Mouse (Mus musculus): ENCODE results near the gene Cbx7. TPM values are rescaled to one million over a fixed set of nuclear protein-coding genes. Genes with fewer than 3 reads are reported as not detected.
"Not testable (repeated sequence)": the region's sequence is repeated elsewhere in the genome, so short reads cannot be mapped to it uniquely, and the experiment has no call there.

Cbx7 gene
- total RNA-seq, 1 experiment from 2014 or later, result 3.4 TPM

DNA sequence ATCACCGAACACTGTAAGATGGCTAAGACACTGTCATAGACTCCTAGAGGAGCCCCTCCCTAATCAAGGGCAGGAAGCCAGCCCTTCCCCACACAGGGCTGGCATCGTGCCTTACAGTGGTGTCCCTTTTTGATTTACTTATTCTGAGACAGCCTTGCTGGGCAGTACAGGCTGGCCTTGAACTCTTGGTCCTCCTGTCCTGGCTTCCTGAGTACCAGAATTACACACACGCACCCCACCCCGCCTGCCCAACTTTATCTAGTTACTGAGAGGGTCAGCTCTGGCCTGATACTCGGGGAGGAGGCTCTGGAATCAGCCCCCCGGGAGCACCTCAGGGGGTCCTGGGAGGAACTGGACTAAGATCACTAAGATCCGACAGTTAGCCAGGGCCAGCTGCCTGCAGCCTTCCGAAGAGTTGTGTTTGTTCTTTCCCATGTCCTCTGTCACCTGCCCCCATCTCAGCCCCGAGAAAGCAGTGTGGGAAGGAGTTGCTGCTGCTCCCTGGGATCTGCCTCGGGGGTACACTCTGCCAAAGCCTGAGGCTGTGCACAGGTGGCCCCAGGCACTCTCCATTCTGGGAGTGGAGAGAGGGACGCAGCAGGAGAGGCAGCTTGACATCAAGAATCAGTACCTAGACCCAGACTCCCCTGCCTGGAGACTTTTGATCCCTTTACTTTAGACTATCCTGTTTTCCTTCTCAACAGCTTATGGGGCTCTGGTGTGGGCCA, 18.3 kb downstream of the Cbx7 start:
- no peak for ATAC-seq (replicated peaks; ENCODE audit: low read depth, poor library complexity, severe bottlenecking)

- no peak for ATAC-seq (replicated peaks; ENCODE audit: low read depth, poor library complexity, severe bottlenecking)
These were observed 19.0 kb downstream of the Cbx7 start for GRCm38 (mm10) chr15:79951730-79952503.

DNA sequence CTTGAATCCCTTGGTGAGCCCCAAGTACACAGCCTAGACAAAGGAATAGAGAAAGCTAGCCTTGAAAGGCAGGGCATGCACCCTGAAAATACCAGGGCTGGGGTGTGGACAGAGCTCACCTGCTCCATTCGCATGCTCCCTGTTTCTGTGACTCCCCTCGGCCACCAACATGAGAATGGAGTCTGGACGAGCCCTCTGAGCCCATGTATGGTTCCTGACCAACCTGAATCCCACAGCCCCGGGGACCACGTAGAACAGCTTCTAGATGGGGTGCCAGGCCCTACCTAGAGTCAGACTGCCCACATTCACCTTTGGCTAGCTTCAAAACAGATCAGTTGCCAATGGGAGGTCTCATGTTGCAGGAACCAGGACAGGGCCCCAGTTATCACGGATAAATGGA, 19.7 kb downstream of the Cbx7 start:
- no peak for ATAC-seq (replicated peaks; ENCODE audit: low read depth, poor library complexity, severe bottlenecking)

GRCm38 (mm10) chr15:79950250-79951025, 20.5 kb downstream of the Cbx7 start:
- ATAC-seq (replicated peaks; ENCODE audit: low read depth, poor library complexity, severe bottlenecking), result peak; percentile 65

GRCm38 (mm10) chr15:79947681-79948080, 23.2 kb downstream of the Cbx7 start:
- no peak for ATAC-seq (replicated peaks; ENCODE audit: low read depth, poor library complexity, severe bottlenecking)

DNA sequence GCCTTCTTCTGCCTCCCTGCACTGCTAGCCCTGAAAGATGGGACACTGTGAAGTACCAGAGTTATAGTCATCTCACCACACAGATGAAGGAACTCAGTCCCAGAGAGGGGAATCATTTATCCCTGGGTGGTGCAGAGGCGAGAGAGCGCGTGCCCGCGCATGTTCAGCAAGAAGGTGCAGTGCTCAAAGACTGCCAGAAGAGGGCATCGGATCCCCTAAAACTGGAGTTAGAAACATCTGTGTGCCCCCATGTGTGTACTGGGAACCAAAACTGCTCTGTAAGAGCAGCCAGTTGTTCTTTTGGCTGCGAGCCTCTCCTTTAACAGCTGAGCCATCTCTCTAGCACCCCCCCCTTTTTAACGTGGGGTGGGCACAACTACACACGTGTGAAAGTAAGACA, 24.1 kb downstream of the Cbx7 start:
- ATAC-seq (replicated peaks; ENCODE audit: low read depth, poor library complexity, severe bottlenecking), result peak; percentile 33; the same call in 1 of the 2 replicates

- ATAC-seq (replicated peaks; ENCODE audit: low read depth, poor library complexity, severe bottlenecking), result peak; percentile 79
These were observed 24.9 kb downstream of the Cbx7 start for GRCm38 (mm10) chr15:79946022-79946421.

GRCm38 (mm10) chr15:79944948-79945347, 26.0 kb downstream of the Cbx7 start:
- ATAC-seq (replicated peaks; ENCODE audit: low read depth, poor library complexity, severe bottlenecking), result no peak

DNA sequence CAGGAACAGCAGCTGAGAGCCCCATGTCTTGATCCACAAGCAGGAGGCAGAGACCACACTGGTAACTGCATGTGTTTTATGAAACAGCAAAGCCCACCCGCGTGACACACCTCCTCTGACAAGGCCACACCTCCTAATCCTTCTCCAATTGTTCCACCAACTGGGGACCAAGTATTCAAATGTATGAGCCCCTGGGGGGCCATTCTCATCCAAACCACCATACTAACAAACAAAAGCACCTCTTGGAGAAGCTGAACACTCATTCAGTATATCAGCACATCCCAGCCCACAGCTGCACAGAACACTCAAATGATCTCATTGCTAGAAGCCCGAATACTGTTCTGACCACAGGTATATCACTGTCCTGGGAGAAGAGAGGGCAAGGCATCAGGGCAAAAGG, 27.3 kb downstream of the Cbx7 start:
- ATAC-seq (replicated peaks; ENCODE audit: low read depth, poor library complexity, severe bottlenecking), result no peak

DNA sequence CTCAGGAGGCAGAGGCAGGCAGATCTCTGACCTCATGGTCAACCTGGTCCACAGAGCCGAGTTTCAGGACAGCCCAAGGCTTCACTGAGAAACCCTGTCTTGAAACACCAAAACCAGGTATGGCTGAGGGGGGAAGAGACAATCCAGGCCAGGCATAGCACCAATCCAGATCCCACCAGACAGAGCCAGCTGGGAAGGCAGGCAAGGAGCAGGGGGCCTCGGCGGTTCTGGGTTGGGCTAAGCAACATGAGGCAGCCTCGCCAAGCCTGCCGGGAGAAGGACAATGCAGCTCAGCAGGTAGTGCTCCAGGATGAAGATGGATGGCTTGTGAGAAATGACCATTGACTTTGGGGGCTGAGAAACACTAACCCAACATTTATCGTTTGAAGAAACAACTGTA, 28.4 kb downstream of the Cbx7 start:
- no peak for ATAC-seq (replicated peaks; ENCODE audit: low read depth, poor library complexity, severe bottlenecking)

- ATAC-seq (replicated peaks; ENCODE audit: low read depth, poor library complexity, severe bottlenecking), result peak; percentile 69
These were observed 30.0 kb downstream of the Cbx7 start for GRCm38 (mm10) chr15:79940932-79941331.

GRCm38 (mm10) chr15:79939913-79940312, 31.0 kb downstream of the Cbx7 start:
- ATAC-seq (replicated peaks; ENCODE audit: low read depth, poor library complexity, severe bottlenecking), result no peak

DNA sequence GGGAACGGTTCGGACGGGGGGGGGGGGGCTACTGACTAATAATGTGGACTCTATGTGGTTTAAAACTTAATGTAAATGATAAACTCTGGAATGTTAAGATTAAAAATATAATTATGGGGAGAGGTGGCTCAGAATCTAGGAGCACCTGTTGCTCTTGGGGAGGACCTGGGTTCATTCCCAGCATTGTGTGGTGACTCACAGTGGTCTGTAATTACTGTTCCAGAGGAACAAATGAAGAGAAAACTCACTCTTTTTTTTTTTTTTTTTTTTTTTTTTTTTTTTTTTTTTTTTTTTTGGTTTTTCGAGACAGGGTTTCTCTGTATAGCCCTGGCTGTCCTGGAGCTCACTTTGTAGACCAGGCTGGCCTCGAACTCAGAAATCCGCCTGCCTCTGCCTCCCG, 31.4 kb downstream of the Cbx7 start:
- not testable (repeated sequence) for ATAC-seq (replicated peaks; ENCODE audit: low read depth, poor library complexity, severe bottlenecking)

GRCm38 (mm10) chr15:79939020-79939419, 31.9 kb downstream of the Cbx7 start:
- ATAC-seq (replicated peaks; ENCODE audit: low read depth, poor library complexity, severe bottlenecking), result no peak

GRCm38 (mm10) chr15:79936374-79936751, 34.6 kb downstream of the Cbx7 start:
- ATAC-seq (replicated peaks; ENCODE audit: low read depth, poor library complexity, severe bottlenecking), result no peak

DNA sequence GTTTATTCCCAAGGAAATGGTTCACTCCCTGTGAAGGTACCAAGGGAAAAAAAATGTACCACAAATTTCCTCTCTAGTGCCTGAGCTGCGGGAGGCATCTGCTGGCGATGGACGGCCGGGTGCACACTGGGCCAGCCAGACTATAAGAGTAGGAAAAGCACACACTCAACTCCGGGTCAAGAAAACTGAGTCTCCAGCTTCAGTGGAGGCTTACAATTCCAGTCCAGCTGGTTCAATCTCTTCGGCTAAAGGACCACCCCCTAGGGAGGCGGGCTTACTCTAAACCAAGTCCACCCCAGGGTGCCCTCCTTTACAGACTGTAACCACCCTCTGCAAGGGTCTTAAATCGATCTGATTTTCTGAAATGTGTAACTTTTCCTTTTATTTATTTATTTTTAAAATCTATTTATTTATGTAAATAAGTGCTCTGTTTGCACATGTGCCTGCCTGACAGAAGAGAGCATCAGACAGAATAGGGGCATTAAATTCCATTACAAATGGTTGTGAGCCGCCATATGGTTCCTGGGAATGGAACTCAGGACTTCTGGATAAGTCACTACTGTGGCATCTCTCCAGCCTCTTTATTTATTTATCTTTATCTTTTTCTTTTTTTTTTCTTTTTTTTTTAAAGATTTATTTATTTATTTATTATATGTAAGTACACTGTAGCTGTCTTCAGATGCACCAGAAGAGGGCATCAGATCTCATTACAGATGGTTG, 35.1 kb downstream of the Cbx7 start:
- ATAC-seq (replicated peaks; ENCODE audit: low read depth, poor library complexity, severe bottlenecking), result no peak

- ATAC-seq (replicated peaks; ENCODE audit: low read depth, poor library complexity, severe bottlenecking), result no peak
These were observed 36.1 kb downstream of the Cbx7 start for GRCm38 (mm10) chr15:79934776-79935175.

- no peak for ATAC-seq (replicated peaks; ENCODE audit: low read depth, poor library complexity, severe bottlenecking)
These were observed 37.0 kb downstream of the Cbx7 start for GRCm38 (mm10) chr15:79933670-79934514.

DNA sequence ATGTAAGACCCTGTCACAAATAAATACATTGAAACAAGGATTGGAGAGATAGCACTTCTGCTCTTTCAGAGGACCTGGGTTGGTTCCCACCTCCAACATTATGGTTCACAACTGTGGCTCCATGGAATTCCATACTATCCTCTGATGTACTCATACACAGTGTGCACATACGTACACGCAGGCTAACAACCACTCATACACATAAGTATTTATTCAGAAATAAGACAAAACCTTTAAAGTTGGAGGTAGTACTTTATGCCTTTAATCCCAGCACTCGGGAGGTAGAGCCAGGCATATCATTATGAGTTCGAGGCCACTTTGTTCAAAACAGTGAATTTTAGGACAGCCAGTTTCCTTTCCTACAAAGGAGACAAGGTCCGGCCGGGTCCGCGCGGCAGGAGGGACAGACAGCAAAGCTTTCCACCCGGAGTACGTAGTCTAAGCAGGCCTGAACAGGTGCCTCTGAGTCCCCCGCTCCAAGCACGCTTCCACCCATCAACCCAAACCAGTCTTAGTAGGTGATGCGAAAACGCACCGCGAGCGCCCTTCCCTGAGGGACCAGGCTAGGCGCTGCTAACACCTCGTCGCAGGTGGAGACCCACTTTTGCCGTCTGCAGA, 37.8 kb downstream of the Cbx7 start:
- no peak for ATAC-seq (replicated peaks; ENCODE audit: low read depth, poor library complexity, severe bottlenecking)
